Mouse (Mus musculus): ENCODE measurements around the gene Cluh. TPM values are rescaled to one million over a fixed set of nuclear protein-coding genes. Genes with fewer than 3 reads are reported as not detected.
A peak's percentile ranks its signal among the peaks of the same experiment; 100 is the strongest.

Cluh gene
- total and polyA plus RNA-seq, 2 experiments from 2014 or later, result 21.3 to 87.1 TPM

DNA sequence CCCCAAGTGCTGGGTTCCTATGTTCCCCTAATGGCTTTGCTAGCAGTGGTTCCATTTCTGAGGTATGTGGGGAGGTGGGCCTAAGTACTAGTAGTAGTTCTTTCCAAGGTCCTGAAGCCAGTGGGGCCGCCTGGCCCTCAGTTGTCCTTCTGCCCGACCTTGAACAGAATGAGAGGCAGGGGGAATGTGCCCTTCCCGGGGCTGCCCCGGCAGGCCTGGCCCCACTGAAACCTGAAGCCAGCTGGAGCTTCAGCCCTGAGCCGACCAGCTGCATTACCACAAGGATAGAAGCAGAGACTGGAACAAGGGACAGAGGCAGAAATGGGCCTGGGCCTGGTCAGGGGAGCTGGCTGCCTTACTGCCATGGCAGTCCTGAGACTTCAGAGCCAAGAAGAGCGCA is 4.1 kb downstream of the Cluh start:
- ATAC-seq (no peak), DNase-seq (ENCODE audit: low spot score) (no peak)
- 54% methylated on average over 6 of the region's 6 CpGs for WGBS
- Histone ChIP-seq H3K4me2 (ENCODE audit: low read depth, low read length) (no peak overlapping the region), H3K4me1 (ENCODE audit: insufficient read depth, low read length) (peaks cover 28% of the 10 kb centered on the region), H3K27me3 (ENCODE audit: insufficient read depth, low read length) (no peaks in the 10 kb centered on the region), H3K36me3 (ENCODE audit: insufficient read depth, low read length) (peaks cover 14% of the 10 kb centered on the region), H3K27ac (peak overlapping the region; percentile 61), H3K9me3 (ENCODE audit: low read length) (no peaks in the 10 kb centered on the region), H3K4me3 (ENCODE audit: low read length) (no peak overlapping the region), H3K9ac (replicated peaks; ENCODE audit: low read length) (0 out of 2 replicates have a peak overlapping the region, but pooled peaks have one; percentile 3)
- no peak for TF ChIP-seq CTCF (IDR thresholded peaks at IDR 0.05; ENCODE audit: low read depth)

DNA sequence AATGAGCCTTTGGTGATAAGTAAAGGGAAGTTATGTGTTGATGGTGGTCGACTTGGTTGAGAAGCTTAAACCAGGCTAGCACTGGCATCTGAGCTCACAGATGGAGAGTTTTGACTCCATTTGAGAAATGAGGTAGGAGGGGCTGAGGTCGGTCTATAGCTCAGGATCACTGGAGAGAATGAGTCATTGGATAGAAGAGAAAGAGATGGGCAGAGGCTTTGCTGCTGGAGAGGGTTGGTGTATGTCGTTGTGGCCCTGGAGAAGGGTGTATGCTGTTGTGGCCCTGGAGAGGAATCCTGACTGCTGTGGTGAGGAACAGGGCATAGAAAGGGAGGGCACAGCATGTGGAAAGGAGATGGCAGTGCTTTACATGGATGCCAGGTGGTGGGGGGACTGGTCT is 6.6 kb downstream of the Cluh start:
- ATAC-seq (no peak), DNase-seq (ENCODE audit: low spot score) (no peak)
- 86% methylated on average over 3 of the region's 3 CpGs for WGBS

DNA sequence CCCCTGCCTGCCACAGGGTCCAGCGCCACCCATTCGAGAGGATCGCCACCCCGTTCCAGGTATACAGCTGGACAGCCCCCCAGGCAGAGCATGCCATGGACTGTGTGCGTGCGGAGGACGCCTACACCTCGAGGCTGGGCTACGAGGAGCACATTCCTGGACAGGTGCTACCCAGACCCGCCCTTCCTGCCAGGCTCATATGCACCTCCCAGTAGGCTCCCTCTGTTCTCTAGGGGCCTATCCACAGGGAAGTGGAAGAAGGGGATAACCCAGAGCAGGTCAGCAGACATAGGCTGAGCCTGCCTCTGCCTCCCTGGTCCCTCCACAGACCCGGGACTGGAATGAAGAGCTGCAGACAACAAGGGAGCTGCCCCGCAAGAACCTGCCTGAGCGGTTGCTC is 11.0 kb downstream of the Cluh start:
- Histone ChIP-seq H3K27me3 (ENCODE audit: insufficient read depth, low read length) (no peaks in the 10 kb centered on the region), H3K9ac (replicated peaks; ENCODE audit: low read length) (no peak overlapping the region), H3K9me3 (ENCODE audit: low read length) (no peaks in the 10 kb centered on the region), H3K36me3 (ENCODE audit: insufficient read depth, low read length) (peaks cover 79% of the 10 kb centered on the region), H3K27ac (no peak overlapping the region), H3K4me1 (ENCODE audit: insufficient read depth, low read length) (no peaks in the 10 kb centered on the region), H3K4me3 (ENCODE audit: low read length) (no peak overlapping the region), H3K4me2 (ENCODE audit: low read depth, low read length) (no peak overlapping the region)
- ATAC-seq (no peak), DNase-seq (ENCODE audit: low spot score) (no peak)
- TF ChIP-seq CTCF (IDR thresholded peaks at IDR 0.05; ENCODE audit: low read depth), result no peak
- WGBS, result 97% methylated on average over 13 of the region's 13 CpGs

More for the DNA sequence above, 6.6 kb downstream of the Cluh start:
- H3K27me3 ChIP-seq (ENCODE audit: insufficient read depth, low read length), result no peaks in the 10 kb centered on the region
- no peak overlapping the region for H3K27ac ChIP-seq
- H3K4me3 ChIP-seq (ENCODE audit: low read length), result no peak overlapping the region
- no peak overlapping the region for H3K9ac ChIP-seq (replicated peaks; ENCODE audit: low read length)
- TF ChIP-seq CTCF (IDR thresholded peaks at IDR 0.05; ENCODE audit: low read depth), result no peak
- H3K4me1 ChIP-seq (ENCODE audit: insufficient read depth, low read length), result peaks cover 20% of the 10 kb centered on the region
- H3K36me3 ChIP-seq (ENCODE audit: insufficient read depth, low read length), result peaks cover 38% of the 10 kb centered on the region
- H3K9me3 ChIP-seq (ENCODE audit: low read length), result no peaks in the 10 kb centered on the region
- no peak overlapping the region for H3K4me2 ChIP-seq (ENCODE audit: low read depth, low read length)

DNA sequence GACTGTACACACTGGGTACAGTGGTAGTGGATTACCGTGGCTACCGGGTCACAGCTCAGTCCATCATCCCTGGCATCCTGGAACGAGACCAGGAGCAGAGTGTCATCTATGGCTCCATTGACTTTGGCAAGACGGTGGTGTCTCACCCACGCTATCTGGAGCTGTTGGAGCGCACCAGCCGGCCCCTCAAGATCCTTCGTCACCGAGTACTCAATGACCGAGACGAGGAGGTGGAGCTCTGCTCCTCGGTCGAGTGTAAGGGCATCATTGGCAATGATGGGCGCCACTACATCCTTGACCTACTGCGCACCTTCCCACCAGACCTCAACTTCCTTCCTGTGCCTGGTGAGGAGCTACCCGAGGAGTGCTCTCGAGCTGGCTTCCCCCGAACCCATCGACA is 12.3 kb downstream of the Cluh start:
- 96% methylated on average over 19 of the region's 19 CpGs for WGBS
- H3K27me3 ChIP-seq (ENCODE audit: insufficient read depth, low read length), result no peaks in the 10 kb centered on the region
- peaks cover 89% of the 10 kb centered on the region for H3K36me3 ChIP-seq (ENCODE audit: insufficient read depth, low read length)
- ATAC-seq (no peak), DNase-seq (ENCODE audit: low spot score) (no peak)
- H3K9ac ChIP-seq (replicated peaks; ENCODE audit: low read length), result no peak overlapping the region
- H3K27ac ChIP-seq, result no peak overlapping the region
- H3K4me2 ChIP-seq (ENCODE audit: low read depth, low read length), result no peak overlapping the region
- no peak overlapping the region for H3K4me3 ChIP-seq (ENCODE audit: low read length)
- no peaks in the 10 kb centered on the region for H3K9me3 ChIP-seq (ENCODE audit: low read length)
- no peaks in the 10 kb centered on the region for H3K4me1 ChIP-seq (ENCODE audit: insufficient read depth, low read length)
- TF ChIP-seq CTCF (IDR thresholded peaks at IDR 0.05; ENCODE audit: low read depth), result no peak

DNA sequence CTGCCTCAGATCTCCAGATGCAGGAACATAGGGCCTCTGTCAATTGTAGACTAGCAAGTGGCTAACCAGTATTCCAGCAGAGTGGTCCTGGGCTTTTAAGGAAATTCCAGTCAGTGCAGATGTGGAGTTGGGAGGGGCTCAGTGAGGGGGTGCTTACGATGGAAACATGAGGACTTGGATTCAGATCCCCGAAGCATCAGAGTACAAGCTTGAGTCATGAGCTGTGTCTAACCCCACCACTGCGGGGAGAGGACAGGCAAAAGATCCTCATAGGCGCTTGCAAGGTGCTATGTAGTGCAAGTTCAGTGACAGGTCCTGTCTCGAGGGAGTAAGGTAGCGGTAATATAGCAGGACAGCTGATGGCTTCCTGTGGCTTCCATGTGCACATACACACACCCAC is 12.9 kb downstream of the Cluh start:
- Histone ChIP-seq H3K4me3 (ENCODE audit: low read length) (no peak overlapping the region), H3K9ac (replicated peaks; ENCODE audit: low read length) (no peak overlapping the region), H3K27ac (no peak overlapping the region), H3K4me1 (ENCODE audit: insufficient read depth, low read length) (no peaks in the 10 kb centered on the region), H3K27me3 (ENCODE audit: insufficient read depth, low read length) (no peaks in the 10 kb centered on the region), H3K36me3 (ENCODE audit: insufficient read depth, low read length) (peaks cover 91% of the 10 kb centered on the region), H3K4me2 (ENCODE audit: low read depth, low read length) (no peak overlapping the region), H3K9me3 (ENCODE audit: low read length) (no peaks in the 10 kb centered on the region)
- WGBS, result 88% methylated on average over 6 of the region's 6 CpGs
- TF ChIP-seq CTCF (IDR thresholded peaks at IDR 0.05; ENCODE audit: low read depth), result no peak
- ATAC-seq (no peak), DNase-seq (ENCODE audit: low spot score) (no peak)

DNA sequence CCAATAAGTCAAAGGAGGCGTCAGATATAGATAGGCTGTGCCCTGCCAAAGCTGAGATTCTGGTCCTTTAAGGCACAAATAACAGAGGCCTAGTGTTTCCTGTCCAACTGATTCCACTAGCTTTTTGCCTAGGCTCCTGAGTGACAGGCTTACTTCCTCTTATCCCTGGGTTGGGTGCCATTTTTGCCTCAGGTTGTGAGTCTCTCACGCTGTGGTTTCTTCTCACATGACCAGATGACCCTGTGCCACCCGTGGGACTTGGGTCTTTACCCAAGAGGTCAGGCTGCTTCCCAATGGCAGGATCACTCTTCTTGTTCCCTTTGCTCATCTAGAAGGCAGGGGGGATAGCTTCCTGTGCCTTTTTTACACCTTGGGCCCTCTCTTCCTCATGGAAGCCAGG is 15.0 kb downstream of the Cluh start:
- no peak for ATAC-seq
- peaks cover 92% of the 10 kb centered on the region for H3K36me3 ChIP-seq (ENCODE audit: insufficient read depth, low read length)
- no peak for TF ChIP-seq CTCF (IDR thresholded peaks at IDR 0.05; ENCODE audit: low read depth)

DNA sequence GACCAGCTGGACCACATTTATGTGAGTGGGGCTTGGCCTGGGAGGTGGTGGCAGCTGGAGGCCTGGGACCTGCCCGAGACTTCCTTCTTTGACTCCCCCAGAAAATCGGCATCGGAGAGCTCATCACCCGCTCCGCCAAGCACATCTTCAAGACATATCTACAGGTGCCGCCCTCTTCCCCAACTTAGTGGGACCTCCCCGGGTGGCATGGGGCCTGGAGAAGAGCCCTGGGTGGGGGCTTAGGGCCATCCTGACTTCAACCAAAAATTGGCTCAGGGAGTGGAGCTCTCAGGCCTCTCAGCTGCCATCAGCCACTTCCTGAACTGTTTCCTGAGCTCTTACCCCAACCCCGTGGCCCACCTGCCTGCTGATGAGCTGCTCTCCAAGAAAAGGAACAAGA is 15.6 kb downstream of the Cluh start:
- Histone ChIP-seq H3K27ac (no peak overlapping the region), H3K4me2 (ENCODE audit: low read depth, low read length) (no peak overlapping the region), H3K36me3 (ENCODE audit: insufficient read depth, low read length) (peaks cover 93% of the 10 kb centered on the region), H3K4me1 (ENCODE audit: insufficient read depth, low read length) (no peaks in the 10 kb centered on the region), H3K4me3 (ENCODE audit: low read length) (no peak overlapping the region), H3K9me3 (ENCODE audit: low read length) (no peaks in the 10 kb centered on the region), H3K9ac (replicated peaks; ENCODE audit: low read length) (no peak overlapping the region), H3K27me3 (ENCODE audit: insufficient read depth, low read length) (no peaks in the 10 kb centered on the region)
- ATAC-seq, result no peak
- TF ChIP-seq CTCF (IDR thresholded peaks at IDR 0.05; ENCODE audit: low read depth), result no peak
- DNase-seq (ENCODE audit: low spot score), result no peak
- WGBS, result 93% methylated on average over 8 of the region's 8 CpGs

More for the DNA sequence above, 15.0 kb downstream of the Cluh start:
- DNase-seq (ENCODE audit: low spot score), result no peak
- Histone ChIP-seq H3K27ac (no peak overlapping the region), H3K9me3 (ENCODE audit: low read length) (no peaks in the 10 kb centered on the region), H3K4me1 (ENCODE audit: insufficient read depth, low read length) (no peaks in the 10 kb centered on the region), H3K4me3 (ENCODE audit: low read length) (no peak overlapping the region), H3K9ac (replicated peaks; ENCODE audit: low read length) (no peak overlapping the region), H3K4me2 (ENCODE audit: low read depth, low read length) (no peak overlapping the region), H3K27me3 (ENCODE audit: insufficient read depth, low read length) (no peaks in the 10 kb centered on the region)
- WGBS, result 89% methylated on average over 3 of the region's 3 CpGs

Data from hindbrain, postnatal 0 days (tissue).